Mouse (Mus musculus) brain, embryonic 14.5 days (tissue): ENCODE measurements around the gene Hist1h2be. TPM values are rescaled to one million over a fixed set of nuclear protein-coding genes. Genes with fewer than 3 reads are reported as not detected.
A peak's percentile ranks its signal among the peaks of the same experiment; 100 is the strongest.
"Not testable (repeated sequence)": the region's sequence is repeated elsewhere in the genome, so short reads cannot be mapped to it uniquely, and the experiment has no call there.

Experiments
- DNase-seq: peaks from one replicate; pipeline ENCODE4 v3.0.0-alpha.2; 2011; ENCODE audit warnings: low read depth
- CTCF ChIP-seq: fragments of 200-500 bp; IDR thresholded peaks from 2 replicates; pipeline ENCODE4 v1.5.1; 2012; ENCODE audit warnings: inconsistent platforms, mild to moderate bottlenecking, moderate library complexity, borderline replicate concordance; ENCODE audit not compliant: insufficient read depth, insufficient read length; ENCODE audit errors: extremely low read depth
- POLR2A ChIP-seq: fragments of 200-500 bp; IDR thresholded peaks from 2 replicates; pipeline ENCODE4 v1.6.1; 2012; ENCODE audit warnings: mild to moderate bottlenecking, inconsistent platforms, borderline replicate concordance; ENCODE audit not compliant: poor library complexity, insufficient read depth, insufficient read length, severe bottlenecking; ENCODE audit errors: extremely low read depth
- polyA plus RNA-seq: library from polyadenylated mRNA; depleted of rRNA; stranded (reverse); fragments of >200 nt; gene quantifications from 2 replicates; pipeline ENCODE4 v1.2.3, GENCODE M21; 2012

Hist1h2be gene
- polyA plus RNA-seq, 1 experiment, result 3.5 TPM

- TF ChIP-seq CTCF, result no peak
- no peak for DNase-seq
Observed at GRCm38 (mm10) chr13:23609844-23610243, 11.1 kb downstream of the Hist1h2be start.

- TF ChIP-seq POLR2A, result no peak
- no peak for TF ChIP-seq CTCF
Observed at GRCm38 (mm10) chr13:23609209-23609608, 11.7 kb downstream of the Hist1h2be start.

GRCm38 (mm10) chr13:23605052-23605451 is 15.9 kb downstream of the Hist1h2be start:
- no peak for DNase-seq
- TF ChIP-seq POLR2A (no peak), CTCF (no peak)

More at GRCm38 (mm10) chr13:23609209-23609608, 11.7 kb downstream of the Hist1h2be start:
- no peak for DNase-seq

GRCm38 (mm10) chr13:23604452-23604851 is 16.5 kb downstream of the Hist1h2be start:
- no peak for TF ChIP-seq CTCF
- TF ChIP-seq POLR2A, result no peak
- DNase-seq, result no peak

- DNase-seq, result no peak
- TF ChIP-seq POLR2A (no peak), CTCF (no peak)
Observed at GRCm38 (mm10) chr13:23603182-23603699, 17.7 kb downstream of the Hist1h2be start.

DNA sequence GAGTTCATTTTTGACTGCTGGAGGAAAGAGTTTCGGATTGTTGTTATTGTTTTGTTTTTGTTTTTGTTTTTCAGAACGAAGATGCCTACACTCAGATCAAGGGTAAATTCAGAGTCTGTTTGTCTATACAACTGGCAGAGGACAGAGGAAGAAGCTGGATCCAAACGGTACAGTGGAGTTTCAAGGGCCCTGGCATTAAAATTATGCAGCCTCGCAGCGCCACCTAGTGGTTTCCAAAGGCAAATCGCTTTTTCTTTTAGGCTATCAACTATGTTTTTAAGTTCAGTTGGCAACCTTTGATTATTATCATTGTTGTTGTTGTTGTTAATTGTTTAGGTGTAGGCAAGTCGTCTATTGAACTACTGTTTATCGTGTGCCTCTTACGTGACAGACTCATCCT is 23.0 kb downstream of the Hist1h2be start:
- DNase-seq, result peak; percentile 88
- TF ChIP-seq CTCF (peak; percentile 84), POLR2A (no peak)

DNA sequence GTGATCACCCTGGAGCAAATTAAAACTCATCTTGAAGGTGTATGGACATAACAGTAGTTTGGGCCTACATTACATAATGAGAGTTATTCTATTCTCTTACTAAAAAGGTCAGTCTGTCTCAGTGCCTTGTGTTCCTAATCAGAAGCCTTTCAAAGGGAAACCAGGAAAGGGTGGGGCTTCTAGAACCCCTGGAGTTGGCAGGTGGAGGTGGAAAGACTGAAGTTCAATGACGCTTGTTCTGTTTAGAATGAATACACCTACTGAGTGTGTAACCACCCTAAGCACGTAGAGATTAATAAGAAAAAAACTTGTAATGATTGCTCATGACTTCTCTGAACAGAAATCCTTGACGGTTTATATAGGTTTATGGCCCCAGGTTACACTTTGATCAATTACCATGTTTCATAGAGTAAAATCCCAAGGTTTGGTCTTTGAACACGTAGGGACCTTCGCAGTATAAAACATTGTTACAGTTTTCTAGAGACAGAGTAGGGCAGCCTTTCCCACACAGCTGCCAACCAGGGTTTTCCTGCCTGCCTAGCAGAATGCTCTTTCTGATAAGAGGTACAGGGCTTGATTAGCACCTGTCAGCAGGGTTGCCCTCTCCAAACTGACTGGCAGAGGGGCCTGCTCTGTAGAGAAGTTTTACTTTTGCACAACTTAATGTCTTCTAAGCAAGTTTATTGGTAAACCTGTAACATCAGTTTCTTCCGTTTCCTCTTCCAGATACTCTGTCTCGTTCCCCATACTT is 25.1 kb downstream of the Hist1h2be start:
- TF ChIP-seq CTCF (no peak), POLR2A (no peak)
- DNase-seq, result no peak

GRCm38 (mm10) chr13:23595185-23595584 is 25.7 kb downstream of the Hist1h2be start:
- no peak for DNase-seq
- no peak for TF ChIP-seq CTCF
- TF ChIP-seq POLR2A, result no peak

- no peak for DNase-seq
- TF ChIP-seq POLR2A (no peak), CTCF (no peak)
Observed at GRCm38 (mm10) chr13:23593051-23593770, 27.7 kb downstream of the Hist1h2be start.

DNA sequence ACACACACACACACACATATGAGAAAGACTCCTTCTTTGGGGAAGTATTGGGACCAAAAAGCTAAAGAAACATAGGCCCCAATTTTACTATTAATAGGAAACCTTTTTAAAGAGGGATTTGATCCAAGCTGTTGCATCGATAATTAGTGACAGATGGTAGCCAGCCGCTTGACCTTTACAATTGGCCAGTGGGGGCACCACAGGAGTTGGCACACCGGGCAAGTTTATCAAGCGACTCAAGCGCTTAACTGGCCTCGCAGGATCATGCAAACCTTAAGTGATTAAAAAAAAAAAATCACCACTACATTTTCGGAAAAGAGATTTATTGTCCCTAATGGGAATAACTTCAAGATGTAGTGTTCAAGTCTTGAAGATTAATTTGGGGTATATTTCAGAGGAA is 28.3 kb downstream of the Hist1h2be start:
- no peak for TF ChIP-seq CTCF
- DNase-seq, result no peak

DNA sequence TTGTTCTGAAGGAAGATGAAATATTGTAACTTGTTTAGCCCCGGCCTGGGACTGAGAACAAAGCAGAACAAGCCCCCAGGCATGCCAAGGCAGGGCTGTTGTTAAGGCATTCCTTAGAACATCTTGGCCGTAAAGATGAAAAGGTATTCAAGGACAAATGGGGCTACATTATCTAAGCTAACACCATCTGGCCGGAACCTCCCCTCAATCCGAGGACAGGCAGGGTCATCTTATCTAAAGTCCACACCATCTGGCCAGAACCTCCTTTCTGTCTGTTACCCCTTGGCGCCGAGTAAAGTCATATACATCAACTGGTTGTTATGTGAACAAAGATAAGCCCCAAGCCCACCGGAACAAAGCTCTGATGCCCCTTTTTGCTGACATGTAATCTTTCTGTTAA is 29.0 kb downstream of the Hist1h2be start:
- not testable (repeated sequence) for DNase-seq

DNA sequence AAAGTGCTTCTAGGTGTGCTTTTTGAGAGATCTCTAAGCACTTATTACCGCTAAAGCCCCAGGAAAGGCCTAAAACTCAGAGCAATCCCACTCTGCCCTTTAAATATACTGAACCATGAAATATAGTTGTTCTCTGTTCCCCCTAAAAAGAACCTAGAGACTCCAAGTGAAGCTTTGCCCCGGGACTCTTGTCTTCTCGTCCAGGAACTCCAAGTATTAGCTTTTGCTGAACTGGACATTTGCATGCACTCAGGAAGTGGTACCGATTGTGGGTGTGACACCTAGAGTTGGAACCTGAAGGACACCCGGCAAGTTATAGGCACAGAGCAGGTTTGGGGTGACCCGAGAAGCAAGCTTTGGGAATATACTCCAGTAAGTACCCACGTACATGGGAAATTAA is 29.7 kb downstream of the Hist1h2be start:
- TF ChIP-seq CTCF, result no peak
- no peak for TF ChIP-seq POLR2A
- no peak for DNase-seq

DNA sequence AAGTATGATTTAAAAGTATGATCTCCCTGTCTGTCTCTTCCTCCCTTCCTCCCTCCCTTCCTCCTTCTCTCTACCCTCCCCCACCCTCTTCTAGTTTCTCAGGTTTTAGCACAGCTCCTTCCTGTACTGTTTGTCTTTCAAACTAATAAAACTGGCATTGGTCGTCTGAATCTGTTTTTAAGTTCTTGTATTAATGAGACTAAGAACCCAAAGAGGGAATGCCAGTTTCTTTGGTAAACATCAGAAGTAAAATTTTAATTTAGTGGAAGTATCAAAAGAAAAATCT is 34.0 kb downstream of the Hist1h2be start:
- TF ChIP-seq POLR2A (no peak), CTCF (no peak)

More for the DNA sequence above, 34.0 kb downstream of the Hist1h2be start:
- DNase-seq, result peak; percentile 20
